Mouse (Mus musculus) hindbrain, embryonic 14.5 days (tissue): ENCODE data around the gene Ppp2ca. TPM values are rescaled to one million over a fixed set of nuclear protein-coding genes. Genes with fewer than 3 reads are reported as not detected.
"Not testable (repeated sequence)": the region's sequence is repeated elsewhere in the genome, so short reads cannot be mapped to it uniquely, and the experiment has no call there.

Experiments
- ATAC-seq: fragments of 200-750 bp; cut with Nextera tagmentation; 2 replicates; pipeline ENCODE4 v1.8.0; 2017; ENCODE audit warnings: moderate number of reproducible peaks, mild to moderate bottlenecking, moderate TSS enrichment, moderate library complexity; ENCODE audit not compliant: low FRiP score
- DNase-seq: peaks from one replicate; pipeline ENCODE4 v3.0.0-alpha.2; 2015; ENCODE audit warnings: low spot score
- H3K27ac ChIP-seq: fragments of 300-500 bp; sonication (generic); 2 replicates; pipeline ENCODE4 v1.5.1; 2014; ENCODE audit warnings: mild to moderate bottlenecking, moderate library complexity
- H3K27me3 ChIP-seq: fragments of 300-500 bp; sonication (generic); 2 replicates; pipeline ENCODE4 v1.6.1; 2014; ENCODE audit warnings: mild to moderate bottlenecking, low read length, mixed read lengths; ENCODE audit not compliant: control insufficient read depth, insufficient read depth
- H3K36me3 ChIP-seq: fragments of 300-500 bp; sonication (generic); replicated peaks from 2 replicates; pipeline ENCODE4 v1.6.1; 2014; ENCODE audit not compliant: control insufficient read depth, insufficient read depth
- H3K4me1 ChIP-seq: fragments of 300-500 bp; sonication (generic); replicated peaks from 2 replicates; pipeline ENCODE4 v1.6.1; 2014; ENCODE audit warnings: antibody characterized with exemption, low read length, mixed read lengths; ENCODE audit not compliant: control insufficient read depth, insufficient read depth
- H3K4me2 ChIP-seq: fragments of 300-500 bp; sonication (generic); replicated peaks from 2 replicates; pipeline ENCODE4 v1.6.1; 2014; ENCODE audit warnings: mild to moderate bottlenecking, moderate library complexity
- H3K4me3 ChIP-seq: fragments of 300-500 bp; sonication (generic); replicated peaks from 2 replicates; pipeline ENCODE4 v1.5.1; 2014; ENCODE audit warnings: mild to moderate bottlenecking, low read length
- H3K9ac ChIP-seq: fragments of 300-500 bp; sonication (generic); 2 replicates; pipeline ENCODE4 v1.6.1; 2014
- H3K9me3 ChIP-seq: fragments of 300-500 bp; sonication (generic); 2 replicates; pipeline ENCODE4 v1.6.1; 2016; ENCODE audit warnings: low read length; ENCODE audit not compliant: control insufficient read depth
- WGBS: fragments of 180-500 bp; shearing (Covaris S2); extraction: QIAGEN DNeasy Blood & Tissue Kit; methylation state at CpG from one replicate; pipeline ENCODE4 v1.1.7; 2014; 5-methylcytosine and 5-hydroxymethylcytosine counted together
- polyA plus RNA-seq: library from polyadenylated mRNA; unstranded; fragments of >200 nt; fragmentation: Nextera tagmentation; extraction: Ambion mirVana; gene quantifications from 2 replicates; pipeline ENCODE4 v1.2.1, GENCODE M21; 2014

Gene Ppp2ca
- polyA plus RNA-seq, 1 experiment from 2014 or later = 165 TPM

DNA sequence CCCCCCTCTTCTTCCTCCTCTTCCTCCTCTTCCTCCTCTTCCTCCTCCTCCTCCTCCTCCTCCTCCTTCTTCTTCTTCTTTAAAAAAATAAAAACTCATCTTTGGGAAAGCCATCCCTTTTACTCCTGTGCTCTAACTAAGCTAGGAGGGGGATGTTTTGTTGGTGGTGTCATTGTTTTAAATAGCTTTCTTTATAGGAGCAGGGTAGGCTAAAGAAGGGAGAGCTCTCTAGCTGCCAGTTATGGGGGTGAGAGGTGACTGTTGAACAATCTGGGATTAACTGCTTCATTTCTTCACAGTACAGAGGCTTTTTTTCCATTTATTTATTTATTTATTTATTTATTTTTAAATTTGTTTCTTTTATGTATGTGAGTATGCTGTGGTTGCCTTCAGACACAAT is 7.0 kb downstream of the Ppp2ca start:
- Histone ChIP-seq H3K27me3 (no peaks in the 10 kb centered on the region), H3K9me3 (no peaks in the 10 kb centered on the region), H3K36me3 (no peaks in the 10 kb centered on the region), H3K9ac (no peak overlapping the region), H3K4me3 (no peak overlapping the region), H3K4me1 (peaks cover 24% of the 10 kb centered on the region), H3K4me2 (no peak overlapping the region), H3K27ac (no peak overlapping the region)
- ATAC-seq (no peak), DNase-seq (no peak)

DNA sequence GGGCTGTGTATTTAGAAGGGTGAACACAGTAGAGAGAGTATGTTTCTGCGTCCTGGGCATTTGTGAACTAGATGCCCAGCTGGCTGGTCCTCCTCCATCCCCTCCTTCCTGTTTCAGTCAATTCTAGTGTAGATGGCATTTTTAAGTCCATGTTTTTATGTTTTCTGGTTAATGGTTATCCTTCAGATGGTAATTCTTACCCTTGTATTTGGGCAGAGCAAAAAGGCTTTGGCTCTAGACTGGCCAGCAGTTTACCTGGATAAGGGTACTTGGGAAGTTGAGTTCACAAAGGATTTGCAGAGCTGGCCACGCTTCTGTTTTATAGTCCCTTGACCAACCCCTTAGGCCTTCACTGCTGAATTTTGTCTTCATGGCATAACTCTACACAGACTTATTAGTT is 7.6 kb downstream of the Ppp2ca start:
- 82% methylated on average over 2 of the region's 2 CpGs for WGBS
- no peaks in the 10 kb centered on the region for H3K36me3 ChIP-seq
- H3K9ac ChIP-seq = no peak overlapping the region
- H3K4me3 ChIP-seq = no peak overlapping the region
- no peak overlapping the region for H3K27ac ChIP-seq
- H3K4me2 ChIP-seq = no peak overlapping the region
- no peaks in the 10 kb centered on the region for H3K27me3 ChIP-seq
- no peaks in the 10 kb centered on the region for H3K9me3 ChIP-seq
- H3K4me1 ChIP-seq = peaks cover 19% of the 10 kb centered on the region
- ATAC-seq = no peak
- DNase-seq = no peak

DNA sequence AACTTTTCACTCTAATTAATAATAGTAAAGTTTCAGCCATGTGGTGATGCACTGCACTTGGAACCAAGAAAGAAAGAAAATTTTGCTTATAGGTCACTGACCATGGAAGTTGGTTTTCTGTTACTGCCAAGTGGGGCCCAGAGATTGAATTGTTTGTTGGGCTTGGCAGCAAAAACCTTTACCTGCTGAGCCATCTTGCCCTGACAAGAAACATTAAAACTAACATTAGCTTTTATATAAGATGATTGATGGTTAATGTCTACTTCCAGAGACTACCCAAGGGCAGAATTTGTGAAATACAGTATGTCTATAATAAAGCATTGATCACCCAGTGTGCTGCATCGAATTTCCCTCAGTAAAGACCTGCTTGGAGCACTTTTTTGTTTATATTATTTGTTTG is 8.0 kb downstream of the Ppp2ca start:
- 91% methylated on average over 1 of the region's 1 CpGs for WGBS
- Histone ChIP-seq H3K27ac (no peak overlapping the region), H3K4me1 (peaks cover 15% of the 10 kb centered on the region)

DNA sequence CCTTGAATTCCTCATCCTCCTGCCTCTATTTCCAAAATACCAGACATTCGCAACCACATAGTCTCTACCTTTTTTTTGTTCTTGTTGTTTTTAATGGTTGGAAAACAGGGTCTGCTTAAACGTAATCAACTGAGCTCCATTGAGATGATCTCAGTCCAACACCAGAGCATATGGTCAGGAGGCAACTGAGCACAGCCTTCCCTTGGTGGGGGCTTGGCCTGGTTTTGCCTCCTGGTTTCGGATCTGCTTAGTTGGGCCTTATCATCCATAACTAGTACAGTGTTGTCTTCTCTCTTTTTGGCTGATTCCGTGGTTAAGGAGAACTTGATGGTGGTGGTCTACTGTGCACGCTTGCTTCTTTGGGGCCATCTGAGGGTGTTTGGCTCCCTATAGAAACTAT is 10.3 kb downstream of the Ppp2ca start:
- no peak for DNase-seq
- Histone ChIP-seq H3K27me3 (no peaks in the 10 kb centered on the region), H3K9me3 (no peaks in the 10 kb centered on the region), H3K4me1 (0 out of 2 replicates have a peak, but pooled peaks cover 4% of the 10 kb centered on the region), H3K4me2 (no peak overlapping the region), H3K36me3 (peaks cover 7% of the 10 kb centered on the region; the same call in 1 of the 2 replicates), H3K27ac (no peak overlapping the region), H3K4me3 (no peak overlapping the region), H3K9ac (no peak overlapping the region)
- no peak for ATAC-seq
- 97% methylated on average over 5 of the region's 5 CpGs for WGBS

More for the DNA sequence above, 8.0 kb downstream of the Ppp2ca start:
- H3K36me3 ChIP-seq = no peaks in the 10 kb centered on the region
- DNase-seq (no peak), ATAC-seq (no peak)
- no peak overlapping the region for H3K4me3 ChIP-seq
- no peak overlapping the region for H3K9ac ChIP-seq
- no peaks in the 10 kb centered on the region for H3K9me3 ChIP-seq
- H3K27me3 ChIP-seq = no peaks in the 10 kb centered on the region
- H3K4me2 ChIP-seq = no peak overlapping the region

DNA sequence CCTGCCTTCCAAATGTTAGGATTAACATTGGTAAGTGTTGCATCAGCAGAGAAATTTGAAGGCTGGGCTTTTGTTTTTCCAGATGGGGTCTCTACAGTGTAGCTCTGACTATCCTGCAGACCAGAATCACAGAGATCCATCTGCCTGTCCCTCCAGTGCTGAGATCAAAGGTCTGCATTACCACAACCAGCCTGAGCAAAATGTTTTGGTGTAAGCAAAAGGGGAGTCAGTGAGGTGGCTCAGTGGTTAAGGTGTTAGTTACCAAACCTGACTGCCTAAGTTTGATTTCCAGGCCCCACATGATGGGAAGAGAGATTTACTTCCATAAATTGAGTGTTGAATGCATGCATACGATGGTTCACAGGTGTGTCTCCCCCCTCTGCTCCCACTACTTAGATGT is 10.9 kb downstream of the Ppp2ca start:
- Histone ChIP-seq H3K9me3 (no peaks in the 10 kb centered on the region), H3K9ac (no peak overlapping the region), H3K4me3 (no peak overlapping the region), H3K4me2 (no peak overlapping the region), H3K27ac (no peak overlapping the region), H3K36me3 (peaks cover 13% of the 10 kb centered on the region), H3K27me3 (no peaks in the 10 kb centered on the region), H3K4me1 (0 out of 2 replicates have a peak, but pooled peaks cover 4% of the 10 kb centered on the region)
- DNase-seq (no peak), ATAC-seq (no peak)
- 96% methylated on average over 1 of the region's 1 CpGs for WGBS

DNA sequence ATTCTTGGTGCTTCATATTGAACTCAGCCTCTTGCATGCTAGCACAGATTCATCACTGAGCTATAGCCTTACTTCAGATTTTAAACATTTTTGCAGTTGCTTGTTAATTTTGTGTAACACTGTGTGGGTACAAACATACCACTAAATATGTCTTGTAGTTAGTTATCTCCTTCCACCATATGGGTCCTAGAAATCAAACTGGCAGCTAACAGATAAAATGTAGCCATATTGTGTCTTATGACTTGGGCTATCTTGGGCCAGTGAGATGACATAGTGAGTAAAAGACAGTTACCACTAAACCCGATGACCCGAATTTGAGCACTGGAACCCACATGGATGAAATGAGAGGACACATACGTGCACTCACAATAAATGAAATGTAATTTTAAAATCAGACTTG is 17.0 kb downstream of the Ppp2ca start:
- DNase-seq (no peak), ATAC-seq (no peak)
- Histone ChIP-seq H3K4me3 (no peak overlapping the region), H3K4me1 (no peaks in the 10 kb centered on the region), H3K9me3 (no peaks in the 10 kb centered on the region), H3K27ac (no peak overlapping the region), H3K4me2 (no peak overlapping the region), H3K9ac (no peak overlapping the region), H3K27me3 (no peaks in the 10 kb centered on the region), H3K36me3 (peaks cover 73% of the 10 kb centered on the region)
- 96% methylated on average over 3 of the region's 3 CpGs for WGBS

DNA sequence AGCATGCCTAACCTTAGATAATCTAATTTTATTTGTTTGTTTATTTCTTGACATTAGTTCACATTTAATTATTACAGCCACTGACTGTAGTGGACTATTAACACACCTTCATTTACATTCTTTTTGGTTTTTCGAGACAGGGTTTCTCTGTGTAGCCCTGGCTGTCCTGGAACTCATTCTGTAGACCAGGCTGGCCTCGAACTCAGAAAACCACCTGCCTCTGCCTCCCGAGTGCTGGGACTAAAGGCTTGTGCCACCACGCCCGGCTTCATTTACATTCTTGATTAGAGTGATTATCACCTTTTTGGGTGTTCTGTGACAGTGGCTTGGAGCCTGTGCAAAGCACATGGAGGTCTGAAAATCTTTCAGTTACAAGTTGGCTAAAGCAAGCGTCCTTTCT is 17.6 kb downstream of the Ppp2ca start:
- not testable (repeated sequence) for H3K27ac ChIP-seq, ATAC-seq, H3K4me3 ChIP-seq, H3K27me3 ChIP-seq, DNase-seq, H3K4me1 ChIP-seq, H3K4me2 ChIP-seq, H3K9ac ChIP-seq, H3K9me3 ChIP-seq
- 95% methylated on average over 6 of the region's 6 CpGs for WGBS
- H3K36me3 ChIP-seq = peaks cover 79% of the 10 kb centered on the region

DNA sequence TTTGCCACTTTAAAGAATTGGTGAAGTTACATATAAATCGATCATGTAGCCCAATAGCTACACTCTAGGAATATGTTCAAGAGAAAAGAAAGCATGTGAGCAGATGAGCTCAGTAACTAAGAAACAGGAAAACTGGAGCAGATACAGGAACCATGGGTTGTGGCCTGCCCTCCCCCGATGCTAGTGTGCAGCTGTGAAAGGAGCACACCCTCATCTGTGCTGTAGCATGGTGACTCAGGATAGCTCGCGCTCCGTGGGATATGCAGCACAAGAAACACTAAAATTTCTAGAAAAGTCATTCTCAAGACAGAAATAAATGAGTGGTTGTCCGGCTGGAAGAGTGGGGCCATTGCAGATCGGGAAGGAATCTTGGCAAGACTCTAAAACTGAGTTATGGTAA is 18.7 kb downstream of the Ppp2ca start:
- Histone ChIP-seq H3K27me3 (no peaks in the 10 kb centered on the region), H3K4me1 (no peaks in the 10 kb centered on the region), H3K9me3 (no peaks in the 10 kb centered on the region), H3K36me3 (peaks cover 89% of the 10 kb centered on the region), H3K4me3 (no peak overlapping the region), H3K4me2 (no peak overlapping the region), H3K9ac (no peak overlapping the region), H3K27ac (no peak overlapping the region)
- DNase-seq = no peak
- ATAC-seq = no peak
- WGBS = 98% methylated on average over 7 of the region's 7 CpGs

DNA sequence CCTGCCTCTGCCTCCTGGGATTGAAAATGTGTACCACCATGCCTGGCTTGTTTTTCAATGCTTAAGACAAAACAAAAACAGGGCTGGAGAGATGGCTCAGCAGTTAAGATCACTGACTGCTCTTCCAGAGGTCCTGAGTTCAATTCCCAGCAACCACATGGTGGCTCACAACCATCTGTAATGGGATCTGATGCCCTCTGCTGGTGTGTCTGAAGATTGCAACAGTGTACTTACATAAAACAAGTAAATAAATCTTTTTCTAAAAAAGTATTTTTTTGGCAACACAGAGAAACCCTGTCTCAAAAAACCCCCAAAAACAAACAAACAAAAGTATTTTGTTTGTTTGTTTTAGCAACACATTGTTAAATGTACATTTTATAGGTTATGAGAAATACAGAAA is 21.9 kb downstream of the Ppp2ca start:
- not testable (repeated sequence) for H3K4me1 ChIP-seq, H3K9me3 ChIP-seq, ATAC-seq, H3K27ac ChIP-seq, DNase-seq, H3K4me2 ChIP-seq, H3K9ac ChIP-seq, H3K4me3 ChIP-seq, H3K27me3 ChIP-seq
- peaks cover 95% of the 10 kb centered on the region for H3K36me3 ChIP-seq

DNA sequence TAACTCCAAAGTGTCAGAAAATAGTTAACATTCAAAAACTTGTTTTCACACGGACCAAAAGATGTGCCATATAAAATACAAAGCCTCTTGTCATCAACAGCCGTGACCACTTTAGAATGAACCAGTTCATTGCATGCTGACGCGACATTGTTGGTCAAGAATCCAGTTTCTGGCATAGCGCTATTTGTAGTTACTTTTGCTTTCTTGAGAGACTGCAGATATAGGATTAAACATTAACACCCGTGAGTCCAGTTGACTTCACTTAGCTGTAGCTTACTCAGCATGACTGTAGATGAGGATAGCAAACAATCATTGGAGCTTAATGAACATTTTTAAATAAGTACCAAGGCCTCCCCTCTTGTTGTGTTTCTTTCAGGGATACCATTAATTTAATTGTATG is 23.6 kb downstream of the Ppp2ca start:
- 97% methylated on average over 6 of the region's 6 CpGs for WGBS
- no peak overlapping the region for H3K27ac ChIP-seq
- no peak overlapping the region for H3K4me2 ChIP-seq
- no peaks in the 10 kb centered on the region for H3K4me1 ChIP-seq
- no peak overlapping the region for H3K4me3 ChIP-seq
- ATAC-seq (no peak), DNase-seq (no peak)
- no peaks in the 10 kb centered on the region for H3K27me3 ChIP-seq
- H3K9ac ChIP-seq = no peak overlapping the region
- no peaks in the 10 kb centered on the region for H3K9me3 ChIP-seq
- H3K36me3 ChIP-seq = peaks cover 82% of the 10 kb centered on the region
